Mouse (Mus musculus): ENCODE results near the gene Dpep2nb.
A peak's percentile ranks its signal among the peaks of the same experiment; 100 is the strongest.

Gene Dpep2nb

DNA sequence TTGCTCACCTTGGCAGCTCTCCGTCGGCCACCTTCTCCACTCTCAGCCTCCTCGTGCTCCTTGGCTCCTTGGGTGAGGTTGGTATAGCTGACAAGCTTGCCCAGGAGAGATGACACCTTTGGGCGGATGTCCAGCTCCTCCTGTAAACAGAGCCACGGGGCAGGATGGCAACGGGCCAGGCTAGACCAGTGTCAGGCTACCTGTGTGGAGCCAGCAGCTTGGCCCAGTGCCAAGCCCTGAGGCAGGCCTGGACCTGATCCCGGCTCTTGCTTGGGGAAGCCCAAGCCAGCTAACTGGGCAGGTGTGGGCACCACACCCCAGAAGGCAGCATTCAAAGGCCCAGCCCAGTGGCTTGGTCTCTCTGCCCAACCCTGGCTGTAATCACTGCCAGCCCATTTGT, 46.4 kb downstream of the Dpep2nb start:
- peak; percentile 82 to 86 for DNase-seq

DNA sequence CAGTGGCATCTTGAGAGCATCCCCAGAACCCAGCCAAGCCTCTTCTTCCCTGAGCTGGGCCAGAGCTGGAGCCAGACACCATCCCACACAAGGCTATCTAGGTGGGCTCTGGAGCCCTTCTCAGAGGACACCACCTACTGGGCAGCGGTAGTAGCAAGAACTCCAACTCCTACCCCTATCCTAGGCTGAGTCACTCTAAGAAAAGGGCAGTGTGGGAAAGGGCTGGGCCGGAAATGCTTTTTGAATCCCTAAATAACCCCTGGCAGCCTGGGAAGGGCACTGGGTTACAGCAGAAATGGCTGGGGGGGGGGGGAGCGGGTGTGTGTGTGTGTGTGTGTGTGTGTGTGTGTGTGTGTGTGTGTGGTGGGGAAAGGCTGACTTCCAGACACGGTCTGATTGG, 48.0 kb downstream of the Dpep2nb start:
- DNase-seq = peak; percentile 58 to 69

DNA sequence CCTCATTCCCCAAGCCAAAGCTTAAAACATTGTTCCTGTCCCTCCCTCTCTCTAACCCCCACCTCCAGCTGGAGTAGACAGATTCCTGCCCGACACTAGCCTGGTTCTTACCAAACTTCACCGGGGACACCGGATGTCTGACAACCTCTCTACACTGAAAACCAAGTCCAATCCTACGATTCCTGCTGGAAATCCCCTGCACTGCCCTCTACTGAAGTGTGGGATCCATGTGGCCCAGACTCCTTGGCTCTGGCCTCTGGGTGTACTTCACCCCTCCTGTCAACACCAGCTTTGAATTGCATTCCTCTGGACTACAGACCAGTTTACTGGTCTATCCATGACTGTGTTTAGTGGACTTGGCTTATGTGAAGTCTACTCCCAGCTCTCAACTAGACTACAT, 49.2 kb downstream of the Dpep2nb start:
- no peak for DNase-seq

DNA sequence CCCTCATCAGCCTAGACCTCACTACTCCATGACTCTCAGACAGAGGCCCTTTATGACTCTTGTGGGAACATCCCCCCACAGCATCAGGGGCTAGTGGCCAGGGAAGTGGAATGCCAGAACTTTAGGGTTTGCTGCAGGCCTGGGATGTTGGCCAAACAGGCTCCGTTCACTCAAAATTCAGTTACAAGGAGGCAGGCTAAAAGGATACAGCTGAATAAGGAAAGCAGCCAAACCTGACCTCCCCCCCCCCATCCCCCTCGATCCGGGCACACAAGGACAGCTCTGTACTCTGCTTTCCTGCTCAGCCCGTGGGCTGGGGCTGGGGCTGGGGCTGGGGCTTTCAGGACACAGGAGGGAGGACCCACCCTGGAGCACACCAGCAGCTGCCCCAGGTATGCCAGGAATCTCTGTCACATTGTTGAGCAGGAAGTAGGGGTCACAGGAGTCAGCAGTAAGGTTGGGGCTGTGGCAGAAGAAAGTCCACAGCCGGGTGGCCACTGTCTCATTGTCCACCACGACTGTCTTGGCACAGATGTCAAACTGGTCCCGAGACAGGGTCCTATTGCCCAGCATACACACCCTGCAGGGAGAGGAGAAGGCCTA, 54.6 kb downstream of the Dpep2nb start:
- DNase-seq = peak in 1 of 2 experiments; percentile 33

DNA sequence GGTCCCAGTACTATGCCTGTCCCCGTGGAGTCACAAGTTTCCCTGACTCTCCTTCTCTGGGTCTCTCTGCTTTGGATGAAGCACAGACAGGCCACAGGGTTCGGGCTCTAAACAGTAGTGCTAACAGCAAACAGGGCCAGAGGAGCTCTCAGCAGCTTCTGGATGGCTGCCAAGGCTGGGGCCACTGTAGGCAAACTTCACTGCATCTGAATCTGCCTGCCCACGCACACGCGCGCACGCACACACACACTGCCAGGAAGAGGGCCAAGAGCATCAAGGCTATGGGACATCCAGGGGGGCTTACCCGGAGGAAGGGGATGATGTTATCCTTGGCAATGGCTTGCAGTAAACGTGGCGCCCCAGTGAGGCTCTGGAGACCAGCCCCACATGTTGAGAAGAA, 56.4 kb downstream of the Dpep2nb start:
- DNase-seq = no peak
